Mouse (Mus musculus) frontal cortex, adult (tissue): ENCODE data around the gene Fam98c.

Experiments
- ATAC-seq: cut with Nextera tagmentation; 2 replicates; pipeline ENCODE4 v1.9.2; 2017; ENCODE audit warnings: mild to moderate bottlenecking, moderate library complexity, mixed read lengths; ENCODE audit not compliant: low TSS enrichment

Gene Fam98c

DNA sequence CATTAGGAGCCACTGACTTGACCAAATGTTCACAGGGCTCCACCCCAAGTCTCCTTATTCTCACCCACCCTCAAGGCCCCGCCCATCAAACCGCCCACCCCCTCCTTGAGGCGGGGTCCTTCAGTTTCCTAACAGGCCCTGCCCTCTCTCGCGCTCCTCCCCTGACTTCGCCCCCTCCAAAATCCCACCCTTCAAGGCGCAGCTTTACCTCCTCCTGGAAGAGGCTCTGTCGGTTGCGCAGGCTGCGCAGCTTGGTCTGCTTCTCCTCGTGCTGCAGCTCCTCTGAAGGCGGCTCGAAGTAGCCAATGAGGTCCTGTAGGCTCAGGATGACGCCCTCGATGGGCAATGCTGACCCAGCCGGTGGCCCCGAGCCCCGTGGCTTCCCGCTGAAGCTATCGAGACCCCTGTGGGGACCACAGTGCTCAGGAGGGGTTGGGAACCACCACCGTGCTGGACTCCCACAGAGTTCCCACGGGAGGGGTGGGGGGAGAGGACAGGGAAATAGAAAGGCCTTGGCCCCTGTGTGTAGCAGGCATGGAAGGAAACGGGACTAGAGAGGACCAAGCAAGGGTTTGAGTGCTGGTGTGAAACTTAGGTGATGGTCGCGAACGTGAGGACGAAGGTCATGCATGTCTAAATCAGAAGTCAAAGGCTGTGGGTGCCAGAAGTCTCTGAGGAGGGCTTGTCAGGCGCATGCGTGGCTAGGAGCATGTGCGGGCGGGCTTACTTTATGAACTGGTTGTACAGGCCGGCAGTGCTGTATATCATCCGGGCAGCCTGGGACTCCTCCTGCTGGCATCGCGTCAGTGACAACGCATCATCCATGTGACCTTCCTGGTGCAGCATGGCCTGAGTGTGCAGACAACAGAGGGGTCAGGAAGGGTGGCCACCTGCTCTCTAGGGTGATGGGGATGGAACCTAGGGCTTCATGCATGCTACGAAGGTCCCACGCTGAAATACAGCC is 46.8 kb downstream of the Fam98c start:
- ATAC-seq = no peak
